Mouse (Mus musculus) fibroblast of lung, adult 2 months (primary cell): ENCODE results near the gene Gcnt2.
A peak's percentile ranks its signal among the peaks of the same experiment; 100 is the strongest.
"Not testable (repeated sequence)": the region's sequence is repeated elsewhere in the genome, so short reads cannot be mapped to it uniquely, and the experiment has no call there.

Experiments used
- DNase-seq: peaks from one replicate; pipeline ENCODE4 v3.0.0-alpha.2; 2011; ENCODE audit warnings: low read depth

The Gcnt2 gene

GRCm38 (mm10) chr13:40998537-40998936, 139.0 kb downstream of the Gcnt2 start:
- DNase-seq = not testable (repeated sequence)

DNA sequence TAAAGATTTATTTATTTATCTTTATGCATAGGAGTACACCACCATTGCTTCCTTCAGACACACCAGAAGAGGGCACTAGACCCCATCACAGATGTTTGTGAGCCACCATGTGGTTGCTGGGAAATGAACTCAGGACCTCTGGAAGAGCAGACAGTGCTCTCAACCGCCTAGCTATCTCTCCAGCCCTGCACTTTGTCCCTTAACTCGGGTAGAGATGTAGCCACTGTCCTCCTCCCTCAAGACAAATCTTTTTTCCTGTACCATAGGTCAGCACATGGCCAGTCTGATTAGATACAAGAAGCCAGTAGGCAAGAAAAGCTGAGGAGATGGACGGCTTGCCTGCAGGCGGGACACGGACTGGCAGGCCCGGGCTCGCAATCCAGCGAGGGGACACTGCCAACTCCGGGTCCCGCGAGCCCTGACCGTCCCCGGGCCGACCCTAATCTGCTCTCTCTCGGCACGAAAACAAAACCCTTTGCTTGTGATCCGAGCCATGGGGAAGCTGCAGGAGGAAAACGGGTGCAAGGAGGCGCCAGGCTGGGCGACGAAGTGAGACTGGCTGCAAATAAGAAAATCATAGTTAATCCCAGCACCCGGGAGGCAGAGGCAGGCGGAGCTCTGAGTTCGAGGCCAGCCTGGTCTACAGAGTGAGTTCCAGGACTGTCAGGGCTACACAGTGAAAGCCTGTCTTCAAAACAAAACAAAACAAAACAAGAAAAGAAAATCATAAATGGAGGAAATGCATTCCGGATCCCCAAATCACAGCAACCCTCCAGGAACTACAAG, 140.8 kb downstream of the Gcnt2 start:
- no peak for DNase-seq

DNA sequence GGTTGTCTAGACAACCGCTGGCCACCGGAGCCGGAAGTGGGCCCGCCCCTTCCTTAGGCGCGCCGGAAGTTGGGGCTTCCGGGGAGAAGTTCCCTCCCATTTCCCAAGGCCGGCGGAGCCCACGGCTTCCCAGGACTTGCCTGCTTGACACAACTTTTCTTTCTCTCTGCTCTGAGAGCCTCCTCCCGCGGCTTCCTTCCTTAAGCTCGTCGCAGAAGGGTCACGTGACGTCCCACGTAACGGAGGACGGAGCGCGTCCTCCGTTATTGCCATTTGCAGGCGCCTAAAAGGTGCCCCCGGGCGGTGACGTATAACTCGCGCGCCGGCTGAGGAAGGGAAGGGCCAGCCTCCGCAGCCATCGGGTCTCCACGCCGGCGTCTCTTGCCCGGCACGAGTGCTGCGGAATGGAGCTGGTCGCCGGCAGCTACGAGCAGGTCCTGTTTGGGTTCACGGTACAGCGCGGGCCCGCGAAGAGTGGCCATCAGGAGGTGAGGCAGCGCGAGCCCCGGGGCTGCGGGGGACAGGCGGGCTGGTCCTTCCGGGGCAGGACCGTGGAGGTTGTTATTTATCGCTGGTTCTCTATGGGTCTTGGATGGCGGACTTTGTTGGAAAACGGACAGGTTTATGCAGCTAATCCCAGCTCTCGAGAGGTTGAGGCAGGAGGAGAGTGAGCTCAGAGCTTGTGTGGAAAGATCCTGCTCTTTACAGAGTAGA, 141.5 kb downstream of the Gcnt2 start, which contains the start of gene Pak1ip1:
Gene Pak1ip1 (plus strand): TSS at position 98 of the 714 bp plus-strand sequence.
- peak; percentile 79 for DNase-seq

DNA sequence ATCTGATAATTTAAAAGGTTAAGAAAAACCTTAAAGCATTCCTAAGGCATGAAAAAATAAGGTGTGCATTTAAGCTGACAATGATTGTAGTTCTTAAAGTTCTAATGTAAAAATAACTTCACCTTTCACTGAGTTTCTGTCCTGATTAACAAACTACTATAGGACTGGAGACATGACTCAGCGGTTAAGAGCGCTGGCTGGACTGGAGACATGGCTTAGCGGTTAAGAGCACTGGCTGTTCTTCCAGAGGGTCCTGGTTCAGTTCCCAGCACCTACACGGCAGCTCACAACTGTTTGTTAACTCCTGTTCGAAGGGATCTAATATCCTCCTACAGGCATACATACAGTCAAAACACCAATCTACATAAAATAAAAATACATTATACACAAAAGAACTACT, 142.4 kb downstream of the Gcnt2 start:
- no peak for DNase-seq

- DNase-seq = no peak
These were observed 146.7 kb downstream of the Gcnt2 start for GRCm38 (mm10) chr13:41006244-41006643.

DNA sequence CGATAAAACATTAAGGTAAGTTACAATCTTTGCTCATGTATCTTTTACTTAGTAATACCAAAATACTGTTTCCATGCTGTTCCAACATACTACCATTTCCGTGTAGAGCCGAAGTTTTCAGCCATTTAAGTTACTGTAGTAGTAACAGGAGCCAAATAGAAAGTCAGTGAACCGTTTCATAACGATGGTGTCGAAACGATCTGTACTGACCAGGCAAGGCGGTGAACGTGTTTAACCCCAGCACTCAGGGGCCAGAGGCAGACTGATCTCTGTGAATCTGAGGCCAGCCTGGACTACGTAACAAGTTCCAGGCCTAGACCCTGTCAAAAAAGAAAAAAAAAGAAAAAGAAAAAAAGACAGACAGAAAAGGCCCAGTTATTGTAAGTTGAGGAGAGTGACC, 148.7 kb downstream of the Gcnt2 start:
- DNase-seq = no peak

GRCm38 (mm10) chr13:41008946-41009345, 149.4 kb downstream of the Gcnt2 start:
- DNase-seq = no peak
